37 mouse cellular contexts compared by ENCODE assay signal in genomic region chr13:65100678-65101077, GRCm38 (mm10). TPM values are rescaled to one million over a fixed set of nuclear protein-coding genes. Genes with fewer than 3 reads are reported as not detected.
"Had no signal": no experiment of that assay in that cellular context is flagged by ENCODE, and none has a peak within 500 bp of the region (broad histone marks: within the 10 kb centered on the region; RNA-seq: fewer than 3 reads in every experiment).

No protein-coding gene starts in this region.

- H3K27me3 ChIP-seq: heart, embryonic 13.5 days; heart, embryonic 15.5 days; hindbrain, embryonic 12.5 days; intestine, embryonic 15.5 days; limb, embryonic 12.5 days; liver, embryonic 13.5 days; liver, embryonic 15.5 days had no signal

- H3K4me3 ChIP-seq: gastrocnemius, adult 2 months; heart, adult 2 months; heart, embryonic 13.5 days; heart, embryonic 15.5 days; hindbrain, embryonic 10.5 days; hindbrain, embryonic 12.5 days; intestine, embryonic 15.5 days; left cerebral cortex, adult 2 months; limb, embryonic 10.5 days; limb, embryonic 12.5 days; liver, embryonic 13.5 days; liver, embryonic 15.5 days had no signal

- H3K4me1 ChIP-seq: heart, embryonic 13.5 days; heart, embryonic 15.5 days; hindbrain, embryonic 10.5 days; hindbrain, embryonic 12.5 days; intestine, embryonic 15.5 days; limb, embryonic 10.5 days; limb, embryonic 12.5 days had no signal

- H3K27ac ChIP-seq: gastrocnemius, adult 2 months; heart, adult 2 months; heart, embryonic 13.5 days; heart, embryonic 15.5 days; hindbrain, embryonic 10.5 days; hindbrain, embryonic 12.5 days; hindbrain, embryonic 14.5 days; intestine, embryonic 15.5 days; left cerebral cortex, adult 2 months; limb, embryonic 10.5 days; limb, embryonic 12.5 days; liver, embryonic 13.5 days; liver, embryonic 15.5 days had no signal

- ATAC-seq: hindbrain, embryonic 16.5 days; intestine, embryonic 15.5 days; intestine, postnatal 0 days had no signal

- H3K4me2 ChIP-seq: heart, embryonic 11.5 days; heart, embryonic 13.5 days; heart, embryonic 15.5 days; hindbrain, embryonic 12.5 days; hindbrain, embryonic 14.5 days; intestine, embryonic 15.5 days; limb, embryonic 12.5 days; liver, embryonic 11.5 days; liver, embryonic 13.5 days; liver, embryonic 15.5 days had no signal

- H3K36me3 ChIP-seq: heart, embryonic 15.5 days had no signal

- DNase-seq: gastrocnemius, adult 2 months; gastrocnemius, postnatal 10 days; heart, adult 11 months; heart, adult 2 months; heart, postnatal 4 days; kidney, adult 18-20 months; kidney, adult 8-10 months; kidney, postnatal 10 days; kidney, postnatal 4 days; liver; liver, embryonic 13.5 days had no signal

- H3K9ac ChIP-seq: heart, embryonic 13.5 days; heart, embryonic 15.5 days; hindbrain, embryonic 12.5 days; hindbrain, embryonic 14.5 days; intestine, embryonic 15.5 days; limb, embryonic 12.5 days; liver, embryonic 13.5 days; liver, embryonic 15.5 days had no signal

- H3K9me3 ChIP-seq: heart, embryonic 15.5 days; limb, embryonic 10.5 days; liver, embryonic 13.5 days; liver, embryonic 15.5 days had no signal

RNA-seq across cellular contexts. Expression of gene Olfr465-ps1, which starts 37.2 kb away (rescaled TPM):
- total RNA-seq: gastrocnemius, adult 2 months; gastrocnemius, postnatal 10 days; gastrocnemius, postnatal 4 days; heart, adult 2 months; heart, postnatal 25 days; heart, postnatal 4 days; layer of hippocampus, adult 8-10 months; layer of hippocampus, postnatal 10 days; layer of hippocampus, postnatal 25 days; left cerebral cortex, adult 2 months; left cerebral cortex, postnatal 14 days; left cerebral cortex, postnatal 36 days had no signal
- polyA plus RNA-seq: heart, adult 2 months; heart, embryonic 11.5 days; heart, embryonic 13.5 days; heart, embryonic 15.5 days; heart, postnatal 0 days; hindbrain, embryonic 10.5 days; hindbrain, embryonic 12.5 days; hindbrain, embryonic 14.5 days; hindbrain, embryonic 16.5 days; inflammation-experienced regulatory T-cells, adult 6 months; intestine, embryonic 15.5 days; kidney, embryonic 14.5 days; kidney, embryonic 16.5 days; limb, embryonic 10.5 days; limb, embryonic 12.5 days; limb, embryonic 14.5 days; liver, embryonic 11.5 days; liver, embryonic 13.5 days; liver, embryonic 15.5 days had no signal

RNA-seq across cellular contexts. Expression of gene Prss47, which starts 48.1 kb away (rescaled TPM):
- total RNA-seq: gastrocnemius, adult 2 months; gastrocnemius, postnatal 10 days; gastrocnemius, postnatal 4 days; heart, adult 2 months; heart, postnatal 25 days; heart, postnatal 4 days; layer of hippocampus, adult 8-10 months; layer of hippocampus, postnatal 10 days; layer of hippocampus, postnatal 25 days; left cerebral cortex, adult 2 months; left cerebral cortex, postnatal 14 days; left cerebral cortex, postnatal 36 days had no signal
- polyA plus RNA-seq: heart, adult 2 months; heart, embryonic 11.5 days; heart, embryonic 13.5 days; heart, embryonic 15.5 days; heart, postnatal 0 days; hindbrain, embryonic 10.5 days; hindbrain, embryonic 12.5 days; hindbrain, embryonic 14.5 days; hindbrain, embryonic 16.5 days; inflammation-experienced regulatory T-cells, adult 6 months; intestine, embryonic 15.5 days; intestine, postnatal 0 days; kidney, embryonic 14.5 days; kidney, embryonic 16.5 days; limb, embryonic 10.5 days; limb, embryonic 12.5 days; limb, embryonic 14.5 days; liver, embryonic 11.5 days; liver, embryonic 13.5 days; liver, embryonic 15.5 days had no signal

RNA-seq across cellular contexts. Expression of gene Olfr466, which starts 49.4 kb away (rescaled TPM):
- total RNA-seq: gastrocnemius, adult 2 months; gastrocnemius, postnatal 10 days; gastrocnemius, postnatal 4 days; heart, adult 2 months; heart, postnatal 25 days; heart, postnatal 4 days; layer of hippocampus, adult 8-10 months; layer of hippocampus, postnatal 10 days; layer of hippocampus, postnatal 25 days; left cerebral cortex, adult 2 months; left cerebral cortex, postnatal 14 days; left cerebral cortex, postnatal 36 days had no signal
- polyA plus RNA-seq: heart, adult 2 months; heart, embryonic 11.5 days; heart, embryonic 13.5 days; heart, embryonic 15.5 days; heart, postnatal 0 days; hindbrain, embryonic 10.5 days; hindbrain, embryonic 12.5 days; hindbrain, embryonic 14.5 days; hindbrain, embryonic 16.5 days; intestine, embryonic 15.5 days; intestine, postnatal 0 days; kidney, embryonic 14.5 days; kidney, embryonic 16.5 days; limb, embryonic 10.5 days; limb, embryonic 12.5 days; limb, embryonic 14.5 days; liver, embryonic 11.5 days; liver, embryonic 13.5 days; liver, embryonic 15.5 days had no signal
